Mouse (Mus musculus) kidney, adult 2 months (tissue): Measurements from ENCODE around the gene Esr1.

Experiments
- CTCF ChIP-seq: fragments of 200-500 bp; conservative IDR thresholded peaks from 2 replicates; pipeline ENCODE4 v1.5.1; 2011; ENCODE audit warnings: low read depth, mild to moderate bottlenecking, control low read depth, low read length, moderate library complexity, mixed read lengths; ENCODE audit not compliant: insufficient read depth, insufficient read length
- POLR2A ChIP-seq: fragments of 200-500 bp; IDR thresholded peaks from one replicate; pipeline ENCODE4 v1.6.1; 2011; ENCODE audit warnings: low read depth, low read length, control low read depth

DNA sequence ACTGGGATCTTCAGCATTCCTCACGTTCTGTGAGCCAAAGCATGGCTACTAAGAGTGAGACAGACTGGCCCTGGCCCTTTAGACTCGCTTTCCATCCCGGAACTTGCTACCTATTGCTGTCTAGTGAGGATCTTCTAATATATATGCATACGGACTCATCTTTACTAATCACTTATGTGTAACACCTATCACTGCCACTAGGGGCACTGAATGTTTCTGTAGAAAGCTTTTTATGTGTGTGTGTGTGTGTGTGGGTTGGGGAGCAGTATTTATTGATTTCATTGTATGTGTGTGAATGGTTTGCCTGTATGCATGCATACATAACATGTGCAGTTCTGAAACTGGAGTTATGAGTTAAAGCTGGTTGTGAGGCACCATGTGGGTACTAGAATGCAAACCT is 17.6 kb upstream of the Esr1 start:
- TF ChIP-seq POLR2A (no peak), CTCF (no peak)
